Mouse (Mus musculus) gonadal fat pad, adult 2 months (tissue): ENCODE data around the gene Cavin4. TPM values are rescaled to one million over a fixed set of nuclear protein-coding genes. Genes with fewer than 3 reads are reported as not detected.

ENCODE experiments used
- DNase-seq: peaks from one replicate; pipeline ENCODE4 v3.0.0-alpha.2; 2012; ENCODE audit warnings: low read depth
- polyA plus RNA-seq: library from polyadenylated mRNA; depleted of rRNA; stranded (reverse); fragments of >200 nt; gene quantifications from 2 replicates; pipeline ENCODE4 v1.2.3, GENCODE M21; 2012; rRNA removed

Gene Cavin4
- polyA plus RNA-seq: 0.08 TPM in 1 of 2 replicates, not detected in the other

DNA sequence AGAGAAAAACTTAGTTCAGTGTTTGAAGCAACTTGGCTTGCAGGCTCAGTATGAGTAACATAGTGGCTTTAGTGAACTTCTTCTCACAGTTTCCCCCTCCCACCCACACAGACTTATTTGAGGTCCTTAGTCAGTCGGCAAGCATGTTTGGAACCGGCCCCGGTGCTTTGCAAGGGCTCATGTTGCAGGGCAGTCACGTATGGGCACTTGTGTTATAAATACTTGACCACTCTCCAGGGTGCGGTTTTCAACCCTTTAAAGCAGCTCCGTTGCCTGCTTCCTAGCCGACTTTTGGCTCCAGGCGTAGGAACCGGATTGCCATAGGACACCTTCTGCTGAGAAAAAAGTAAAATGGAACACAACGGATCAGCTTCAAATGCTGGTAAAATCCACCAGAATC is at the start of gene Cavin4:
TSS of gene Cavin4 (plus strand) at position 244 of the 400 bp plus-strand sequence.
- no peak for DNase-seq

DNA sequence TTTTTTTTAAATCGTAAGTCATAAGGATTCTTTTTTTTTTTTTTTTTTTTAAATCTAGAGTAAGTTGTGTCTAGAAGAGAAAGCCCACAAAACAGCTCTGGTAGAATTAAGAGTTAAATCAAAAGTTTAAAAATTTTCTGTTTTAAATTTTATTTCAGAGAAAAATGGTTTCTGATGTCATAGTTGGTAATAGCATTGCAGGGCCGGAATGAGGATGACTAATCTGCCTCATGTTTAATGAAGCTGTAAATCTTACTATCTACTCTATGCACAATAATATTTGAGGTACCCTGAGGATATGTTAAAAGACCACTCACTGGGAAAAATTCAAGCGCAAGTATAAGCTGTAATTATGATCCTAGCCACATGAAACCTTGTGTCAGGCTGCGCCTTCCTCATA is 47.8 kb upstream of the Cavin4 start:
- no peak for DNase-seq

DNA sequence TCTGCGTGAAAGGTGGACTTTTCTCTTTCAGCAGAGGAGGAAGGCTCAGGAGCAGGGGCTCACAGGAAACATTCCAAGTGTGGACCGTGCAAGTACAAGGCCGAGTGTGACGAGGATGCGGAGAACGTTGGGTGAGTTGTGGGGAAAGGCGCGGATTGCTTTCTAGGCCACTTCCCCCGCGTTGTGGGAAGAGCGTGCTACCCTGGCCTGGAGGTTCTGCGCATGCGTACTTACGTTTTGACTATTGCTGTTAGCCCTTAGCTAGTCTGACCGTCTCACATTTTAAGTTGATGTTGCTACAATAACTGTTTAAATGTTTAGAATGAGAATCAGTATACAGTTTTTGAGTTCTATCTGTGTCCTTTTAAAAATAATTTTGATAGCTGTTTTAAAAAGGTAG is 46.1 kb upstream of the Cavin4 start:
- DNase-seq: no peak

DNA sequence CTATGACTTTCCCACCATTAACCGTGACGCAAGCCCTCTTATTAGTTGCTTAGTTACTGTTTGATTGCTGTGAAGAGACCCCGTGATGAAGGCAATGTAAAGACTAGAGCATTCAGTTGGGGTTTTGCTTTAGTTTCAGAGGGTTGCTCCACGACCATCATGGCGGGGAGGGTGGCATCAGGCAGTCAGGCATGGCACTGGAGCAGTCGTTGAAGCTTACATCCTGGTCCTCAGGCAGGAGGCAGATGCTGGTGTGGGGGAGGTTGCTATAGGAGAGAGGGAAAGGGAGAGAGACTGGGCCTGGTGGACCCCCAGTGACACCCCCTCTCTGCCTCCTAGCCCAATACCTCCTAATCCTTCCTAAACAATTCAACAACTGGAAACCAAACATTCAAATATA is 43.2 kb upstream of the Cavin4 start:
- DNase-seq: no peak

DNA sequence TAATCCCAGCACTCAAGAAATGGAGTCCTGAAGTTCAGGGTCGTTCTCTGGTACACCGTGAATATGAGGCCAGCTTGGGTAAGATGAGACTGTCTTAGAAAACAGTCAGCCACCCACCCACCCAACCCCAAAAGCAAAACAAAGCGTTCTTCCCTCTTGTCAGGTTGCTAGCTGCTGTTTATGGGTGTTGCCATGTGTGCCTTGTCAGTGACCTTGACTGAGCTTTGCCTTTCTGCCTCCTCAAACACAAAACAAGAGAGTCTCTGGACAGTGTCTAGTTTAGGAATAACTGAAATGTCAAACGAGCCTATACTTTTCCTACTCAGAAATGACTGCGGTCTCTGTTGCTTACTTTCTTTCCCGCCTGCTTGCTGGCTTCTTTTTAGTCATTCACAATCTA is 41.1 kb upstream of the Cavin4 start:
- DNase-seq: no peak

DNA sequence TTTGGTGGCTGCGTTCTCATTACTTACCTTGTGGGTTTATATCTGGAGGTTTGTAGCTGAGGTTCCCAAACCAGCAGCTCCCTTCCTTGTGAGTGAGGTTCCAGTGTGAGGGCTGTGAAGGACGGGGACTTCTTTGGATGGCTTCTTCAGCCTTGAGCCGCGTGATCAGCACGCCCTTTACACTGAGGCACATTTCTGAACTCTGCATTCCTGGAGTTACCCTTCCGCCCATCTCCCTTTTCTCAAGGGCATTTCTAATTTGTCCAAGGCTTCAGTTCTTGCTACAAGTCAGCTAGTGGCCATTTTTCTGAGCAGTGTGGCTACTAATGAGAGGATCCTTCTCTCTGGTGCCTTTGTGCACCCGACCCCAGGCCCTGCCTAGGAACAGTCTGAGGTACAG is 40.4 kb upstream of the Cavin4 start:
- no peak for DNase-seq

DNA sequence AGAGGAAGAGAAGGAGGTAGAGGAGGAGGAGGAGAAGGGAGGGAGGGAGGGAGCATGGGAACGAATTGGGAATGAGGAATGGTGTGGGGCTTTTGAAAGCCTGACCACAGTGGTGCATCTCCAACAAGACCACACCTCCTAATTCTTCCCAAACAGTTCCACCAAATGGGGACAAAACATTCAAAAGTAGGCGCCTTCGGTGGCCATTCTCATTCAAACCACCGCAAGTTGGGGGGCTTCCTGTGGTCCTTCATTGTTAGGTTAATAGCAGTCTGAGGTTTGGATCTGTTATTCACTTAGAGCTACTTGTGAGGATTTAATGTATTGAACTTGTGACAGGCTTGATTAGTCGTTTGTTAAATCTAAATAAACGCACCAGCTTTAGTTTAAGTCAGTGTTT is 38.4 kb upstream of the Cavin4 start:
- no peak for DNase-seq

DNA sequence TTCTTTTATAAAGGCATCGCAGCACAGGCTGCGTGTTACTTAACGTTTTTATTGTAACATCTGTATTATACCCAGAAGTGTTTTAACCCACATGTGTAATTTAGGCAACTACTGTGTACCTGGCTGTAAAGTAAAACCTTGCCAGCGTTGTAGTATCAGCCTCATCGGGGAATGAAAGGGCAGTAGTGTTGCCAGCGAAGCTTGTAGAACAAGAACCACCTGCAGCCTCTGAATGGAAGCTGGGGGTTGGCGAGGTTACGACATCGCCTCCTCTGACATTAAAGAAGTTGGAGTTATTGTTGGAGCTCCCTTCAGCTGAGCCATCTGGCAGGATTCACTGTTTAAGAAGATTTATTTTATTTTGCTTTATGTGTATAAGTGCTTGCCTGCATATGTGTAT is 37.5 kb upstream of the Cavin4 start:
- peak; percentile 79 for DNase-seq

DNA sequence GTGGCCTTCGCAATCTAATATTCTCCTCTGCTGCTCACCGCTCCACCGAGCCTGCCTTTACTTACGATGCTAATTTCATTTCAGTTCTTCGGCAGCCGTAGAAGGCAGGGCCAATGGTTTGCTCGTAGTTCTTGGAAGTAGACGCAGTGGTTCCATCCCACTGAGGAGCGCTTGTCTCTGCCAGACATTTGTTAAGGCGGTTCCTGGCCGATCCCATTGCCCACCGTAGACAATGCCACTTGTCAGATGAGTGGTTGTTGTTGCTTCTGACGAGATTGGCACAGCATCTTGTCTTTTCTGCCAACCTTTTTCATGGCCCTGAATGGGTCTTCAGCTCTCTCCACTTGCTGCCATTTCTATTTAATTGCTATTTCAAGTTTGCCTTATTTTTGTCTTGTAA is 33.9 kb upstream of the Cavin4 start:
- no peak for DNase-seq

DNA sequence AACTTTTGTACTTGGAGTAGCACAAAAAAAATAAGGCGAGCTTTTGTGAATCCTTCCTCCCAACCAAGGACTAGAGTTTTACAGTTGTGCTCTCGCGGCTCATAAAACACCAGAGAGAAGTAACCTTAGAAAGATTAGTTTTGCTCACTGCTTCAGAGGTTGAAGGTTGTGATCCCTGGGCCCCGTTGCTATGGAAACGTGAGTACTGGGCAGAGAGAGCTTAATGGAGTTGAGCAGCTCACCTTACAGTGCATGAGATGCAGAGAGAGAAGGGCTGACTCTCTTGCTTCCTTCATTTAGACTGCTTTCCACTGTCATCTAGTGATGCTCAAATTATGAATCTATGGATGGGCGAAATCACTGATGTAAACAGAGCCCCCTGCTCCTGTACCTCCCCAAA is 29.8 kb upstream of the Cavin4 start:
- no peak for DNase-seq

DNA sequence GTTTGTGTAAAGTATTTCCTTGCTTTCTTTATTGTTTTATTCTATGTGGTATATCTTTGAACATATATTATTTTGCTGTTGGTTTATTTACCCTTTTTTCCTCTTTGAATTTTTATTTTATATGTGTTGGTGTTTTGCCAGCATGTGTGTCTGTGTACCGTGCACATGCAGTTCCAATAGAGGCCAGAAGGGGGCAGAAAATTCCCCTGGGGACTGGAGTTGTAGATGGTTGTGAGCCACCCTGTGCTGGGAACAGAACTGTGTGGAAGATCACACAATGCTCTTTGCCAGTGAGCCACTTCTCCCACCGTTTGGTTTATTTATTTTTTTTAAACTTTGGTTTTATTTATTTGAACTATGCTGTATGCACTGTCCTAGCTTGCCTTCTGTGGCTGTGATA is 29.3 kb upstream of the Cavin4 start:
- no peak for DNase-seq

DNA sequence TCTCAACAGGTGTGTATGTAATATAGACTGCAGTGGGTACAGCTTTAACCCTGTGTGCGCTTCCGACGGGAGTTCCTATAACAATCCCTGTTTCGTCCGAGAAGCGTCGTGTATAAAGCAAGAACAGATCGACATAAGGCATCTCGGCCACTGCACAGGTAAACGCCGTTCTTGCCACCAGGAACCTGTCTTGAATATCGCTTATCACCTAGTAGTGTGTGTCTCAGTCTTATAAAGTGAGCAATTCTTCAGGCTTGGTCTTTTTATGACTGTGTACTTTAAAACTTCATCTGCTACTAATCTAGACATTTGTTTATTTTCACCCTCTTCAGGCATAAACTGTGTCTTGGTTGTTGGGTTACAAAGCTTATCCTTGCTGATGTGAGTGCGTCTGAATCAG is 26.5 kb upstream of the Cavin4 start:
- DNase-seq: no peak

DNA sequence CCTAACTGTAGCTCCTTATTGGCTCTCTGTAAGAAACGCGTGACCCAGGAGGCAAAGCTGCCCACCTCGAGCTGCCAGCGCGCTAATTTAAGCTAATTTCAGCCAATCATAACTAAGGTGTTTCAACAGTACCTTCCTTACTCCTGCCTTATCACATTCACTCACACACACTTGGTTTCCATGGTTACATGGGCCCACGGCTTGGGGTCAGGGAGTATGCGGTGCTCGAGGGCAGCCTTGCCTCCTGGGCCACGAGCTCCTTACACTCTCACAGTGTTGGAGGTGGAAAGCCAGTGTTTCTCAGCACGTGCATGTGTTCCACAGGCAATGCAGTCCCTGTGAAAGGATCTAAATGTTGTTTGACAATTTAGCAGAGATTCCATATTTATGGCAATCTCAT is 25.2 kb upstream of the Cavin4 start:
- DNase-seq: no peak

DNA sequence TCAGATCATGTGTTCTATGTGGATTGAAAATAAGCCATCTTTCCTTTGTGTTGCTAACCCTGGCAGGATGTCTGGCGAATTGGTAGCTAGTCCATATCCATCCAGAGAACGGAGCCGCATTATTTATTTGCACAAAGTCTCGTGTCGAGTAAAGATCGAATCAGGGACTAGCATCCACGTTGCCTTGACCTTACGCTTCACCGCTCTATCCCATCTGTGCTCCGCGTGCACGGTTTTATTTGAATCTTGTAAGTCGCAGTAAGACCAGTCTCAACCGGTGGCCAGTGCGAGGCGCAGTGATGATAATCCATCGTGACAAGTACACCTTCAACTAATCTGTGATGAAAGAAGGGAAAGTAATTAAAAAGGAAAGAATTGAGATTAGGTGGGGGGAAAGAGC is 23.8 kb upstream of the Cavin4 start:
- DNase-seq: no peak

DNA sequence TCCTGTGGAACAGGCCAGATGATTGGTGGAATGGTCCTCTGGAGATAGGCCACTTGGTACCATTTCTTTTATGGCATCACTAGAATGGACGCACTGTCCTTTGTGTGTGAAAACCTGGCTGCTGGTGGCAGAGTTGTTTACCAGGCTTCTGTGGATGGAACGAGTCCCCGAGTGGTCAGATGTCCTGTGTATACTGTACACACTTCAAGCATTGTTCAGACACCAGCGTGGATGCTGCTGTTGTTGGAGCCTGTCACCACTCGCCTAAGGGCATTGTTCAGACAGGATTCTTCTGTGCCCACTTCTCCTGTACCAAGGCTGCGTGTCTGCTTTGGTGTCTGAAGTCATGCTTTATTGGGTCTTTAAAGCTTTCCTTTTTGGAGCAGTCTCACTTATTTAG is 19.5 kb upstream of the Cavin4 start:
- DNase-seq: no peak

DNA sequence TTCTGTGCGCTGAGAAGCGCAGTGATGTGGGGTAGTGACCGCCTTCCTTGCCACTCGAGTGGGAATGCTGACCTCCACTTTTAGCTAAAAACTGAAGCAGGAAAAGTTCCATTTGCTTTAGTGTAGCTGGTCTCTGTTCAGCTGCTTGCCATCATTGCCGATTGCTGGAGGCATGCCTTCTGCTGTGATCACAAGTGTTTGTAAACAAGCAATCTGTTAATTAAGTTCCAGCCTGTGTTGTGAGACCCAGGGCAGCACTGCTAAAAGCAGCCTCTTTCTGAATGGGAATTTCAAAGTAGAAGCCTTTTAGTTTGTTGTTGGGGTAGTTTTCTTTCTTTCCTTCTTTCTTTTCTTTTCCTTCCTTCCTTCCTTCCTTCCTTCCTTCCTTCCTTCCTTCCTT is 17.2 kb upstream of the Cavin4 start:
- DNase-seq: no peak

DNA sequence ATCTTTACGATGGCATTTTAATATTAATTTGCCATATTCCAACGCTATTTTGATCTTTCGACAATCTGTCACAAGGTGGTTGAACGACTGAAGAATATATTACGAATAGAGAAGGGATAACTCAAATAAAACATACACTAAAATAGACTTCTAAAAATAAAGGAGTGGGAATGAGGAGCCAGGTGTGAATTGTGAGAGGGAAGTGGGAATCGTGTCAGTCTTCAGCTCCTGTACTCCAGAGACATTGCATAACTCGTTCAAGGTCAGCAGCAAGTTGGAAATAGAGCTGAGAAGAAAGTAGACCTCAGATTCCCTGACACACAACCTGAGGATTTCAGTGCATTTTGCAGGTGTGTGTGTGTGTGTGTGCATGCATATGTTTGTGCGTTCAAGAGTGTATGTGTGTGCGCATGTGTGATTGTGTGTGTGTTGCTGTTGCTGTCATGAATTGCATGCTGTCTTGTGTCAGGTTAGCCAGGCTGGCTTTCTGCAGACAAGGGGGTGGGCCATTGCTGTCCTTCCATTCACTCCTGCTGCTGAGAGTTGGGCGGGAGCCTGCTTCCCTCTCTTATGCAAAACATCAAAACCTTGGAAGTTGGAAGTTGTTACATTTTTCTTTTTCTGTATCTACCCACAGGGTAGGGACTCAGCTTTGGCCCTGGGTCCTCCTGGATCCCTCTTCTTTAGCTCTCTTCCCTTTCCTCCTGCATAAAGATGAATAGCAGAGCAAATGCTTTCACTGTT is 12.5 kb upstream of the Cavin4 start:
- DNase-seq: no peak

DNA sequence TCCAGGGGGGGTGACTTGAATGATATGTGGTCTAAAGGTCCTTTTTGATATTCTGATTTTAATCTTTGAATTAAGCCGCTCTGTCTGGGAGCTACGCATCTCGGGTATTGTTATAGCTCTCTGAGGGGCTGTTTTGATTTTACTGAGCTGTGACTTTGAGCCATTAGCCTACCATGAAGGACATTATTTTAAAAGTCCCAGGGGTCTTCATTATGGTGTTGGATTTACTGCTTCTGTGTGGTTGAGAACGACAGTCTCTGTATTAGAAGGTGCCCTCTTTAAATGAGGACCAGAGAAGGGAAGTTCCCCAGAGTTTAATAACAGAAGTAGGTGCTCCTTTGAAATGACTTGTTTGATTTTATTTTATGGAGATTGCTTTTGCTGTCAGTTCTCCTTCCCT is 9.2 kb upstream of the Cavin4 start:
- DNase-seq: no peak

DNA sequence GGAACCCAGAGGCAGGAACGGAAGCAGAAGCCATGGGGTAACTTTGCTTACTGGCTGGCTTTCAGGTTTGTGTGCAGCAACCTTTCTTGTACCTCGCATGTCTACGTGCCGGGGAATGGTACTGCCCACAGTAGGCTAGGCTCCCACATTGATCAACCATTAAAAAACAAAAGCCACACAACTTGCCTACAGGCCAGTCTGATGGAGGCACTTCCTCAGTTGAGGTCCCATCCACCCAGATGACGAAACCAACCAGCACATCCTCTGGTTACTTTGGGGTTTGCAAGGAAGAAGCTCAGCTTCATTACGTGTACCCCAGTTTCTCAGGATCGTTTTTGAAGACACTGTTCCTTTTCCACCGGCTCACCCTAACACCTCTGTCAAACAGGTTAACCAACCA is 6.8 kb upstream of the Cavin4 start:
- DNase-seq: no peak

DNA sequence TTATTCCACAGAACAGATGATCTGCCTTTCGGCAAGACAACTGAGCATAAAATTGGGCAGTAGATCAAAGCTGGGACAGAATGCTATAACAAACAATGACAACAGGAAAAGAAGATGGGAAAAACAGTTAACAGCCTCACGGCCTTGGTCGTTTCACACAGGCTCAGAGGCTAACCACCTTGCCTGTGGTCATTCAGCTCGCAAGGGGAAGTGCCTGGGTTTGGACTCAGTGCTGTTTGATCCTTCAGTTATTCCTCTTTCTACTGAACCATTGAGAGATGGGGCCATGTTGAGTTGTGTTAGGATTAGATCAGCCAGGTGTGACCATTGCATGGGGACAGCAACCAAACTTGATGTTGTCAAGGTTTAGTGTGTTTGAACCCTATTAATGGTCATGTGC is 3.2 kb upstream of the Cavin4 start:
- DNase-seq: no peak

DNA sequence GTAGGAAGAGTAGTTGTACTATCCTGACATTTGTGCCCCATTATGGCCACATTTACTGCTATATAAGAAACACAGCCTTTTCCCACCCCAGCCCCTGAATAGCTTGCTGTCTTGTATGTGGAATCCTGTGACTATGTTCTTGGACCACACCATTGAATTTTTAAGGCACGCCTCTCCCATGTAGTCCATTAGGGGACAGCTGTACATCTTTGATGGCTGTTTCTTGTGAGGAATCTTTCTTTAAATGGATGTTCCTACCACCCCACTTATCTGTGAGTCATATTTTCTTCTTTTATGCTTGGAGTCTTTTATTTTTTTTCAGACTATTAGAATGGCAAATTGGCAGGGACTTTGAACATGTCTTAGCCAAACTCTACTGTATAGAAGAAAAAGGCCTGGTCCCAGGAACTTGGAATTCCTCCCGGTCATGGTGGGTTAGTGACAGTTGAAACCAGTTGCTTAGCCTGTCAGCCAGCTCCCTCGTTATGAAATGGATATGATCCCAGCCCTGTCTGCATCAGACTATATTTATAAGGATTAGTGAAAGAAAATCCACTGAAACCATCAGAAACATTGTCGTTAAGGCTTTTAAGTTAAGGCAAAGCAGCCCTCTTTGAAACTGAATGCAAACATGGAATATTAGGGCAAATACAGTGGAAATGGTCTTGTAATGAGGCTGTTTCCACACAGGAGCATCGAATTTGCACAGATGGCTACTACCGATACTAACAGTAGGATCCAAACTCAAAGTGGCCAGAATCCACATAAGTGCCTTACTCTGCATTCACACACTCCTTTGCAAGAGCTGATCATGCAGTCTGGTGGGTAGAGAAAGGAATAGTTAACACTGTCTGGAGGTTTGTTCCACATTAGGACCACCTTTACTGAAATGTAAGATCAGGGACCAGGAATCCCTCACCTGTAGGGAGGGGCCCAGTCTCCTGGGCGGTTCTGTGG is 2.4 kb upstream of the Cavin4 start:
- no peak for DNase-seq

DNA sequence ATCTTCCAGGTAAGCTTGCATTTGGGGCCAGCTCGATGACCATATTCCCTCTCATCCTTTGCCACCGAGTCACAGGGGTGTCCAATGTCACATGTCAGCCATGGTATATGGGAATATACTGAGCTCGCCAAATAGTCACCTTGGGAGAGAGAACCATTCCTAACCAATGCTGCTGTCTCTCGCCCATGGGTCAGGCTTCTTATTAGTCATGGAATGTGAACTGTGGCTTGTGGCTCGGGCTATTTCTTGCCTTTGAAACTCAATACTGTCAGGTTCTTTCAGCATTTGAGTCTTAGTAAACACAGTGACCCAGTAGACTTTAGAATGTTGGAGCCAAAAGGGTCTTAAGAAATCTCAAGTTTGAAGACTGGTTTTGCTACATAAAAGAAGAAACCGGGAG is 707 bp downstream of the Cavin4 start:
- DNase-seq: no peak

DNA sequence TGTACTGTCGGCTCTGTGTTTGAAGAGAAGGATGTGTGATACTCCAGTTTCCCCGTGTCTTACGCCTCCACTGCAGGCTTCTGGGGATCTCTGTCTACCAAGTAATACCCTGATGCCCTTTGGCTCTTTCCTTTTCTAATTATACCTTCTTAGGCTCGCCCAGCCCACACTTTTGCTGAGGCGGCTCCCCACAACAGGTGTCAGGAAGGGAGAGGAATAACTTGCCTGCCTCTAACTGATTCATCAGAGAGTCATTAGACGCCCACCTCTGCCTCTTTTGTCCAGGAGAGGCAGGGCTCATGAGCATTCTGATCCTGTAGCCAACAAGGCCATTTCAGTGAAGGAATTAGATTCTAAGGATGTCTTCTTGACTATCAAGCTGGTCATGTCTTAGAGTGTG is 4.0 kb downstream of the Cavin4 start:
- DNase-seq: no peak
